Mouse (Mus musculus) pancreas, adult 10 weeks (tissue): ENCODE data around the gene Shank2. TPM values are rescaled to one million over a fixed set of nuclear protein-coding genes. Genes with fewer than 3 reads are reported as not detected.

Experiments used
- polyA plus RNA-seq: library from polyadenylated mRNA; stranded (reverse); fragments of 350-450 nt; fragmentation: Illumina TruSeq; extraction: RNeasy Lipid Tissue Mini Kit (QIAGEN cat#74804); gene quantifications from one replicate; pipeline ENCODE4 v1.2.3, GENCODE M21; 2015; ENCODE audit warnings: low read depth, low replicate concordance; ENCODE audit not compliant: insufficient read depth

Gene Shank2
- 2.8 TPM for polyA plus RNA-seq

GRCm38 (mm10) chr7:144001628-144002027, at the start of gene Shank2:
Gene Shank2, plus strand, starts transcription at chr7:144001928.

DNA sequence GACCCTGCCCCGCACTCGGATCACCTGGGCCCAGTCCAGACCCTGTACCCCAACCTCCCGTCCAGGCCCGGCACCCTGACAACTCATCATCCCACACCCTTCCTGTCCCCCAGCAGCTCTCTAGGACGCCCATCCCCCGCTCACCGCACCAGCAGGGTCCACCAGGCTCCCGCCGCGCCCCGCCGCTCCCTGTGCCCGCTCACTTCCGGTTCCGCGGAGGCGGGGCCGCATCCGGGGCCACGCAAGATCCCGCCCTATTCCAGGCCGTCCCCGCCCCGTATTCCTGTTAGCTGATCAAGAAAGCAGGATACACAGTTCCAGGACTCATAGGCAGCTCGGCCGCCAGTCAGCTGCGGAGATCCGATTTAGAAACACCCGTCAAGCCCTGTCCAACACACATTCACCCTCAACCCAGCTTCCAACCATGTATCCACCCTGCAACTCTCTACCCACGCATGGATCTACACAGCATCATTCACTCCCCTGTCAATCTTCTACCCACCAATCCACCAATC, 468.9 kb downstream of the Shank2 start, which contains the start of gene Cttn:
TSS of gene Cttn (minus strand) at position 465 of the 515 bp plus-strand sequence.

Other genes with a start within 250 kb of the Shank2 start
- gene Osbpl5, start 244.9 kb upstream of the Shank2 start, polyA plus RNA-seq, result 6.5 TPM
- gene Mrgprg, start 234.9 kb upstream of the Shank2 start, polyA plus RNA-seq, result not detected
- gene Mrgpre, start 217.4 kb upstream of the Shank2 start, polyA plus RNA-seq, result 1.1 TPM
- gene Nadsyn1, start 179.1 kb upstream of the Shank2 start, polyA plus RNA-seq, result 4.0 TPM
- 6.1 TPM for gene Dhcr7, start 178.8 kb upstream of the Shank2 start, polyA plus RNA-seq
- gene Gm498, start 135.1 kb upstream of the Shank2 start, polyA plus RNA-seq, result not detected